In the genomic region with DNA sequence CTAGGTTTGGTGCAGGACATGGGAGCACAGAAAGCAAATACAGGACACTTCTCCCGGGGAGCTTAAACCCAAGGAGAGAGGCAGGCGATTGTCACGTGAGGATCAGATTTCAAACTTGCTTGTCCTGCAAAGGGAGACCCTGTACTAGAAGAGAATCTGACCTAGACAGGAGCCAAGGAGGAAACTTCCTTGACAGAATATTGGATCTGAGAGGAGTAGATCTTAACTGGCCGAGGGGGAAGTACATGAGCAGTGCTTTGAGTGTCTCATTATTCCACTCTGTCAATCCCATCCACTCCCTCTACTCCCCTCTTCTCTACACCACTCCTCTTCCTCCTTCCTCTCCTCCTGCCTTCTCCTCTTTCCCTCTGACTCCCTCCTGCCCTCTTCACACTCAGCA, we compare ENCODE assay signal across 16 mouse cellular contexts. TPM values are rescaled to one million over a fixed set of nuclear protein-coding genes. Genes with fewer than 3 reads are reported as not detected.
DNase-seq lines count a peak whose midpoint lies in the region; ATAC-seq and TF ChIP-seq lines count a peak whose summit lies in the region.
"Had no signal": no experiment of that assay in that cellular context is flagged by ENCODE, and none has a peak within 500 bp of the region (broad histone marks: within the 10 kb centered on the region; RNA-seq: fewer than 3 reads in every experiment).

No protein-coding gene starts in this region.

- no peak for ATAC-seq in heart, embryonic 11.5 days (replicated peaks; ENCODE audit: insufficient number of reproducible peaks, low FRiP score, low TSS enrichment)
- ATAC-seq in kidney, embryonic 16.5 days (ENCODE audit: low FRiP score, low TSS enrichment): peak; percentile 67
- peak; percentile 62; the same call in 1 of the 2 replicates for ATAC-seq in stomach, embryonic 14.5 days (ENCODE audit: insufficient number of reproducible peaks, insufficient read depth, low FRiP score, low read depth)
- ATAC-seq in stomach, postnatal 0 days (ENCODE audit: low FRiP score, low TSS enrichment): no peak

- H3K9ac ChIP-seq in heart, embryonic 11.5 days (ENCODE audit: low read depth, low read length): no peak overlapping the region
- H3K9ac ChIP-seq in kidney, embryonic 16.5 days (replicated peaks; ENCODE audit: low read length): no peak overlapping the region
- H3K9ac ChIP-seq in stomach, embryonic 14.5 days (replicated peaks; ENCODE audit: low read depth, low read length): no peak overlapping the region
- no peak overlapping the region for H3K9ac ChIP-seq in stomach, postnatal 0 days (ENCODE audit: low read length)
- H3K9ac ChIP-seq: forebrain, embryonic 12.5 days; hindbrain, embryonic 13.5 days; liver, embryonic 13.5 days had no signal

- H3K27ac ChIP-seq in heart, embryonic 11.5 days (ENCODE audit: low read depth, low read length): no peak overlapping the region
- no peak overlapping the region for H3K27ac ChIP-seq in kidney, embryonic 16.5 days (ENCODE audit: low read length)
- H3K27ac ChIP-seq in stomach, embryonic 14.5 days (ENCODE audit: low read length): no peak overlapping the region
- H3K27ac ChIP-seq in stomach, postnatal 0 days (replicated peaks): no peak overlapping the region
- H3K27ac ChIP-seq: forebrain, embryonic 12.5 days; hindbrain, embryonic 13.5 days; liver, embryonic 13.5 days had no signal

- H3K36me3 ChIP-seq in heart, embryonic 11.5 days (ENCODE audit: control insufficient read depth, insufficient read depth, low read length): no peaks in the 10 kb centered on the region
- H3K36me3 ChIP-seq in kidney, embryonic 16.5 days (ENCODE audit: insufficient read depth, low read length): no peaks in the 10 kb centered on the region
- no peaks in the 10 kb centered on the region for H3K36me3 ChIP-seq in stomach, embryonic 14.5 days (ENCODE audit: control insufficient read depth, insufficient read depth, low read length)
- H3K36me3 ChIP-seq in stomach, postnatal 0 days (ENCODE audit: control insufficient read depth, insufficient read depth, low read length): no peaks in the 10 kb centered on the region
- H3K36me3 ChIP-seq: forebrain, embryonic 12.5 days; hindbrain, embryonic 13.5 days; liver, embryonic 13.5 days had no signal

- H3K4me2 ChIP-seq in heart, embryonic 11.5 days: peak overlapping the region; percentile 14
- H3K4me2 ChIP-seq in kidney, embryonic 16.5 days (replicated peaks; ENCODE audit: low read depth, low read length): peak overlapping the region; percentile 27
- H3K4me2 ChIP-seq in stomach, embryonic 14.5 days (replicated peaks; ENCODE audit: low read depth, low read length): no peak overlapping the region; the same call in 1 of the 2 replicates
- H3K4me2 ChIP-seq in stomach, postnatal 0 days (replicated peaks; ENCODE audit: low read depth): no peak overlapping the region
- H3K4me2 ChIP-seq: forebrain, embryonic 12.5 days; hindbrain, embryonic 13.5 days; liver, embryonic 13.5 days had no signal

- H3K4me3 ChIP-seq in heart, embryonic 11.5 days (ENCODE audit: low read depth, low read length): no peak overlapping the region
- no peak overlapping the region for H3K4me3 ChIP-seq in kidney, embryonic 16.5 days (ENCODE audit: low read length)
- H3K4me3 ChIP-seq in stomach, embryonic 14.5 days (ENCODE audit: low read depth, low read length): no peak overlapping the region
- H3K4me3 ChIP-seq in stomach, postnatal 0 days (ENCODE audit: low read depth, low read length): no peak overlapping the region
- H3K4me3 ChIP-seq: forebrain, embryonic 12.5 days; hindbrain, embryonic 13.5 days; liver, embryonic 13.5 days had no signal

- WGBS in heart, embryonic 11.5 days (ENCODE audit: insufficient replicate concordance): 11% methylated on average over 4 of the region's 4 CpGs
- WGBS in kidney, embryonic 16.5 days: 0% methylated on average over 4 of the region's 4 CpGs
- WGBS in stomach, embryonic 14.5 days: 4% methylated on average over 4 of the region's 4 CpGs
- WGBS in stomach, postnatal 0 days: 8% methylated on average over 4 of the region's 4 CpGs

- no peaks in the 10 kb centered on the region for H3K27me3 ChIP-seq in heart, embryonic 11.5 days (ENCODE audit: control insufficient read depth, insufficient read depth, low read length)
- no peaks in the 10 kb centered on the region for H3K27me3 ChIP-seq in kidney, embryonic 16.5 days (ENCODE audit: insufficient read depth, low read length)
- H3K27me3 ChIP-seq in stomach, embryonic 14.5 days (ENCODE audit: control insufficient read depth, insufficient read depth, low read length): no peaks in the 10 kb centered on the region
- H3K27me3 ChIP-seq in stomach, postnatal 0 days (ENCODE audit: control insufficient read depth, insufficient read depth, low read length): no peaks in the 10 kb centered on the region

- no peak for TF ChIP-seq CTCF in stomach, postnatal 0 days (IDR thresholded peaks at IDR 0.05; ENCODE audit: low read depth)

- intact Hi-C loops in heart, postnatal 36 days (cut with DNase I): no loop called here

- H3K4me1 ChIP-seq in heart, embryonic 11.5 days (ENCODE audit: control insufficient read depth, insufficient read depth, low read length): peaks cover 6% of the 10 kb centered on the region
- H3K4me1 ChIP-seq in kidney, embryonic 16.5 days (ENCODE audit: insufficient read depth, low read length): peaks cover 5% of the 10 kb centered on the region; the same call in 1 of the 2 replicates
- peaks cover 7% of the 10 kb centered on the region; the same call in 1 of the 2 replicates for H3K4me1 ChIP-seq in stomach, embryonic 14.5 days (ENCODE audit: control insufficient read depth, insufficient read depth, low read length)
- H3K4me1 ChIP-seq in stomach, postnatal 0 days (replicated peaks; ENCODE audit: control insufficient read depth, insufficient read depth): no peaks in the 10 kb centered on the region
- H3K4me1 ChIP-seq: liver, embryonic 13.5 days had no signal

- TF ChIP-seq EP300 in stomach, postnatal 0 days (optimal IDR thresholded peaks at IDR 0.05): no peak

- DNase-seq in heart, postnatal 36 days: no peak
- DNase-seq in kidney, postnatal 14 days: no peak
- DNase-seq in stomach, postnatal 0 days (ENCODE audit: low spot score): no peak
- no peak for DNase-seq in testis, postnatal 14 days (ENCODE audit: low spot score)
- DNase-seq in cerebellum, adult 11-12 months: no peak
- DNase-seq: adrenal gland, adult 2 months; cerebellum, postnatal 36 days; gastrocnemius, postnatal 36 days; kidney, adult 18-20 months; liver, embryonic 13.5 days; thymus, adult 2 months had no signal

- H3K9me3 ChIP-seq in heart, embryonic 11.5 days (replicated peaks; ENCODE audit: control insufficient read depth, low read length): no peaks in the 10 kb centered on the region
- H3K9me3 ChIP-seq in kidney, embryonic 16.5 days (ENCODE audit: low read length): no peaks in the 10 kb centered on the region
- H3K9me3 ChIP-seq in stomach, embryonic 14.5 days (ENCODE audit: control insufficient read depth, low read depth, low read length): no peaks in the 10 kb centered on the region
- H3K9me3 ChIP-seq in stomach, postnatal 0 days (ENCODE audit: control insufficient read depth, low read length): no peaks in the 10 kb centered on the region
- H3K9me3 ChIP-seq: forebrain, embryonic 12.5 days; hindbrain, embryonic 13.5 days; liver, embryonic 13.5 days had no signal

RNA-seq across cellular contexts. Expression of gene Nr4a3, which starts 33.3 kb away (rescaled TPM):
- polyA plus RNA-seq in heart, embryonic 11.5 days (2014; fragmentation: Nextera tagmentation; extraction: Ambion mirVana): 0.17 TPM in 1 of 2 replicates, not detected in the other
- 10 to 100 TPM in 1 of 2 experiments, 1 to 10 TPM in 1; 2.3 to 12.3 TPM for total RNA-seq in heart, postnatal 36 days (2021)
- 0.10 TPM in 1 of 2 replicates, not detected in the other for polyA plus RNA-seq in kidney, embryonic 16.5 days (2015; fragmentation: Nextera tagmentation; extraction: Ambion mirVana)
- 0.10 and 0.20 TPM in 2 replicates for polyA plus RNA-seq in stomach, embryonic 14.5 days (2014; fragmentation: Nextera tagmentation; extraction: Ambion mirVana)
- 0.34 and 1.5 TPM in 2 replicates for polyA plus RNA-seq in stomach, postnatal 0 days (2015; fragmentation: Nextera tagmentation; extraction: Ambion mirVana)
- polyA plus RNA-seq: liver, embryonic 13.5 days had no signal

RNA-seq across cellular contexts. Expression of gene Stx17, which starts 46.5 kb away (rescaled TPM):
- polyA plus RNA-seq in heart, embryonic 11.5 days (2014; fragmentation: Nextera tagmentation; extraction: Ambion mirVana): 21.3 and 21.9 TPM in 2 replicates
- total RNA-seq in heart, postnatal 36 days (2021): 10 to 100 TPM; 27.7 to 30.8 TPM
- 22.3 and 23.6 TPM in 2 replicates for polyA plus RNA-seq in kidney, embryonic 16.5 days (2015; fragmentation: Nextera tagmentation; extraction: Ambion mirVana)
- polyA plus RNA-seq in stomach, embryonic 14.5 days (2014; fragmentation: Nextera tagmentation; extraction: Ambion mirVana): 36.8 and 38.8 TPM in 2 replicates
- polyA plus RNA-seq in stomach, postnatal 0 days (2015; fragmentation: Nextera tagmentation; extraction: Ambion mirVana): 28.4 and 28.5 TPM in 2 replicates

Comparison
In these comparisons a context has a peak if more than half of its experiments do, and no peak if none do; other contexts are left out.
1. ATAC-seq: peak in kidney, embryonic 16.5 days (single experiment) and stomach, embryonic 14.5 days (single experiment); none in heart, embryonic 11.5 days (single experiment) and stomach, postnatal 0 days (single experiment).
2. H3K4me2 ChIP-seq: peak in heart, embryonic 11.5 days (single experiment) and kidney, embryonic 16.5 days (single experiment); none in stomach, embryonic 14.5 days (single experiment) and stomach, postnatal 0 days (single experiment).